Mouse (Mus musculus) CH12.LX (cell line): ENCODE results near the gene Capza1.

Source experiments
- CTCF ChIP-seq, 2 experiments: IDR thresholded peaks in 1 of 2; conservative IDR thresholded peaks in 1 of 2; 2 replicates each; pipeline ENCODE4 v1.5.1; 2011 to 2012; ENCODE audit warnings: low read depth in 2 of 2, low read length in 2 of 2, improper control_type of control experiment in 1 of 2, inconsistent platforms in 1 of 2, mild to moderate bottlenecking in 1 of 2, moderate library complexity in 1 of 2
- KAT2A ChIP-seq: IDR thresholded peaks from 2 replicates; pipeline ENCODE4 v1.6.1; 2012; ENCODE audit warnings: low read length, improper control_type of control experiment, inconsistent platforms; ENCODE audit not compliant: insufficient replicate concordance
- MAX ChIP-seq: IDR thresholded peaks from 2 replicates; pipeline ENCODE4 v1.6.1; 2011; ENCODE audit warnings: low read length, improper control_type of control experiment
- POLR2A ChIP-seq: IDR thresholded peaks from 2 replicates; pipeline ENCODE4 v1.6.1; 2011; ENCODE audit warnings: low read depth, mild to moderate bottlenecking, improper control_type of control experiment, low read length
- POLR2AphosphoS2 ChIP-seq: IDR thresholded peaks from 2 replicates; pipeline ENCODE4 v1.6.1; 2011; ENCODE audit warnings: low read depth, low read length, improper control_type of control experiment
- ZC3H11A ChIP-seq: IDR thresholded peaks from 2 replicates; pipeline ENCODE4 v1.6.1; 2012; ENCODE audit warnings: low read depth, mild to moderate bottlenecking, inconsistent platforms, low read length, improper control_type of control experiment

DNA sequence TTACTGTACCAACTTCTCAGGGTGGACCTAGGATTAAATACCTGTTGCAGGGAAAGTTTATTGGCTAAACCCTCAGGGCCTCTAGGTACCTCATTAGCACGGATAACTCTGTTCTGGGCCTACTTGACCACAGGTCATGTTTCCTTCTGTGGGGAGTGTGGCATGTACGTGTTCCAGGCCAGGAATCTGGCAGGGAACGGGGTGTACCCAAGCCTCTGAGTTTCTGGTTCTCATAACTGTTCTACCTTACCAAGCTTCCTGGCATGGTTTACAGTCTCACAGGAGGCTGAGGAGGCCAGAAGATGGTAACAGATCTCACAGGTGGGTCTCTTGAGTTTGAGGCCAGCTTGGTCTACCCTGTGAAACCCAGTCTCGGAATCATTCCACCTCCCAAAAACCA is 17.7 kb downstream of the Capza1 start:
- no peak for TF ChIP-seq KAT2A
- no peak for TF ChIP-seq POLR2AphosphoS2
- TF ChIP-seq ZC3H11A, result no peak
- no peak for TF ChIP-seq POLR2A
- no peak for TF ChIP-seq MAX
- no peak for TF ChIP-seq CTCF (conservative IDR thresholded peaks at IDR 0.05 in 1 of 2, IDR thresholded peaks at IDR 0.05 in 1 of 2; ENCODE audit: low read depth in 2 of 2, low read length in 2 of 2)
